Mouse (Mus musculus): ENCODE results near the gene Dnmbp.

DNA sequence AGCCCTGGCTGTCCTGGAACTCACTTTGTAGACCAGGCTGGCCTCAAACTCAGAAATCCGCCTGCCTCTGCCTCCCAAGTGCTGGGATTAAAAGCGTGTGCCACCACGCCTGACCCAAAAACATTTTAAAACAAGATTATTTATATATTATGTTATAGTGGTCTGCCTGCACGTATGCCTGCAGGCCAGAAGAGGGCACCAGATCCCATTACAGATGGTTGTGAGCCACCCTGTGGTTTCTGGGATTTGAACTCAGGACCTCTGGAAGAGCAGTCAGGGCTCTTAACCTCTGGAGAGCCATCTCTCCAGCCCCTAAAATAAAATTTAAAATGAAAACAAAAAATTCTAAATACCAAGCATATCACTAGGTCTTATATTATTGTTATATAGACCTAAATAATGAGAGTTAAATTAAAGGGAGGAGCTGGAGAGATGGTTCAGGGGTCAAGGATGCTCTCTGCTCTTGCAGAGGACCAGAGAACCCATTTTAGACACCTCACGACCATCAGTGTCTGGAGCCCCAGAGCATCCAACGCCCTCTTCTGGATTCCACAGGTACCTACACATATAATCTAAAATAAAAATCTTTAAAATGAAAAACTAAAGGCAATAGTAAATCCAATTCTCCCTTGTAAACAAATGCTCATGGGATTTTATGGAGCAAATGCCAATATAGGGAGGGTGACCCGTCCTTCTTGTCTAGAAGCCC lies 87.0 kb downstream of the Dnmbp start:
- TF ChIP-seq CTCF (IDR thresholded peaks at IDR 0.05; ENCODE audit: low read depth) (peak; percentile 49), EP300 (IDR thresholded peaks at IDR 0.05; ENCODE audit: low read depth) (no peak)

All from liver, embryonic 14.5 days (tissue).